Mouse (Mus musculus) C2C12 (cell line): ENCODE results near the gene Taf1c.

Experiments
- CTCF ChIP-seq: IDR thresholded peaks from one replicate; pipeline ENCODE4 v1.5.1; 2011; ENCODE audit not compliant: control insufficient read depth, insufficient read depth, insufficient read length
- MYOD1 ChIP-seq: IDR thresholded peaks from one replicate; pipeline ENCODE4 v1.6.1; 2011; ENCODE audit warnings: low read depth; ENCODE audit not compliant: control insufficient read depth, insufficient read length

DNA sequence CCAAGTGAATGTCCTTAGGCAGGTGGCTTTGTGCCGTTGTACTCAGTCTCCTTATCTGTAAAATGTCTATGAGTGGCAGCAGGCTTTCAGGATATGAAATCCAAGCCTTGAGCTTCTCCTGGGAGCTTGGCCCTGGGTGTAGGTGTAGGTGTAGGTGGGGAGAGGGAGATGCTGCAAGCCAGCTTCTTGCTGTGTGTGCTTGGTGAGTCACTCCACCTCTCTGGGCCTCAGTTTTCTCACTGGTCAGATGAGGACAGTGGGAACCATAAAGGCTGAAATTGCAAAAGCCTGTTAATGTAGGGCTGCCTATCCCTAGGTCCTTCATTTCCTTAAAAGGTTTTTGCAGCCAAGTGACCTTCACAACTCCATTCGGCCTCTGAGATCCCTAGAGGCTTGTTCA is 30.9 kb upstream of the Taf1c start:
- TF ChIP-seq CTCF: no peak
- TF ChIP-seq MYOD1: no peak
